ENCODE assay signal across 9 mouse cellular contexts in the genomic region with DNA sequence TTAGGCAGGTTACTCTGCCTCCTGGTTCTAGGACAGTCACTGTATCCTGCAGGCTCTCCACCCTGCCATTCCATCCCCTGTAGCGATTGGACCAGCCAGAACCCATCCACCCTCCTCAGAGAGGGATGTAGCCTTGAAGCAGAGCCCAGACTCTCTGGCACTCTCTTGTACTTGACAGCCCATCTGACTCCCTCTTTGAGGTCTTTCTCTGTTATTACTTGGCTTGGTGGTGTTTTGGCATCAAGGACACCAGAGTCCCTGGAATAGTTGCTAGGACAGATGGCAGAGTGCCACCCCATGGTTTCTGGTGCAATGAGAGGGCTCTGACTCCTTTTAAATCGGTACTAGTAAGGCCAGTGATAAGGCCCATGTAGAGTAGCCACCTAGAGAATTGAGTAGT. TPM values are rescaled to one million over a fixed set of nuclear protein-coding genes. Genes with fewer than 3 reads are reported as not detected.
DNase-seq lines count a peak whose midpoint lies in the region; ATAC-seq lines count a peak whose summit lies in the region.
"Had no signal": no experiment of that assay in that cellular context is flagged by ENCODE, and none has a peak within 500 bp of the region (broad histone marks: within the 10 kb centered on the region; RNA-seq: fewer than 3 reads in every experiment).

No protein-coding gene starts in this region.

- no peak overlapping the region for H3K4me2 ChIP-seq in midbrain, embryonic 14.5 days (ENCODE audit: low read length)
- H3K4me2 ChIP-seq in midbrain, embryonic 15.5 days = no peak overlapping the region

- no peak overlapping the region for H3K9ac ChIP-seq in midbrain, embryonic 14.5 days (replicated peaks; ENCODE audit: low read length)
- no peak overlapping the region for H3K9ac ChIP-seq in midbrain, embryonic 15.5 days

- no peaks in the 10 kb centered on the region for H3K9me3 ChIP-seq in midbrain, embryonic 14.5 days (ENCODE audit: control insufficient read depth, low read length)
- no peaks in the 10 kb centered on the region for H3K9me3 ChIP-seq in midbrain, embryonic 15.5 days

- 86% methylated on average over 2 of the region's 2 CpGs for WGBS in midbrain, embryonic 14.5 days
- 86% methylated on average over 2 of the region's 2 CpGs for WGBS in midbrain, embryonic 15.5 days

- DNase-seq in gastrocnemius, postnatal 14 days = peak; percentile 38
- no peak for DNase-seq in gastrocnemius, adult 8-10 months (ENCODE audit: low spot score in 2 of 2)
- peak; percentile 20 for DNase-seq in midbrain, embryonic 14.5 days
- peak; percentile 59 for DNase-seq in cerebellum, adult 8-10 months
- peak; percentile 25 for DNase-seq in lung, postnatal 36 days
- DNase-seq in urinary bladder, postnatal 10 days (ENCODE audit: low spot score) = no peak

- H3K27ac ChIP-seq in midbrain, embryonic 14.5 days (replicated peaks; ENCODE audit: low read depth, low read length) = no peak overlapping the region
- no peak overlapping the region for H3K27ac ChIP-seq in midbrain, embryonic 15.5 days

- intact Hi-C loops in gastrocnemius, postnatal 14 days (cut with DNase I; ENCODE audit: low total_unique reads) = no loop called here

- no peaks in the 10 kb centered on the region for H3K27me3 ChIP-seq in midbrain, embryonic 14.5 days (ENCODE audit: control insufficient read depth, insufficient read depth, low read length)
- H3K27me3 ChIP-seq in midbrain, embryonic 15.5 days (replicated peaks) = no peaks in the 10 kb centered on the region

- H3K4me1 ChIP-seq in midbrain, embryonic 14.5 days (ENCODE audit: control insufficient read depth, insufficient read depth, low read length) = no peaks in the 10 kb centered on the region
- no peaks in the 10 kb centered on the region for H3K4me1 ChIP-seq in midbrain, embryonic 15.5 days

- no peak for ATAC-seq in midbrain, embryonic 14.5 days (ENCODE audit: low FRiP score, low TSS enrichment)
- no peak; the same call in 1 of the 2 replicates for ATAC-seq in midbrain, embryonic 15.5 days (replicated peaks)
- ATAC-seq in erythroid progenitor cell, adult 5-6 weeks (replicated peaks; ENCODE audit: low FRiP score, poor library complexity, severe bottlenecking) = no peak

- peaks cover 37% of the 10 kb centered on the region for H3K36me3 ChIP-seq in midbrain, embryonic 14.5 days (ENCODE audit: control insufficient read depth, insufficient read depth, low read length)
- H3K36me3 ChIP-seq in midbrain, embryonic 15.5 days (replicated peaks) = peaks cover 27% of the 10 kb centered on the region; the same call in 1 of the 2 replicates

- no peak overlapping the region for H3K4me3 ChIP-seq in midbrain, embryonic 14.5 days (replicated peaks; ENCODE audit: low read depth, low read length)
- H3K4me3 ChIP-seq in midbrain, embryonic 15.5 days = no peak overlapping the region

RNA-seq across cellular contexts. Expression of gene Wdr86, which starts 17.3 kb away (rescaled TPM):
- total RNA-seq in gastrocnemius, postnatal 14 days (2021) = under 1 TPM; 0.07 to 0.35 TPM
- under 1 TPM in 1 of 4 experiments, not detected in 3; 0.18 TPM for total RNA-seq in gastrocnemius, adult 8-10 months (2022)
- polyA plus RNA-seq in midbrain, embryonic 14.5 days (2014; fragmentation: Nextera tagmentation; extraction: Ambion mirVana) = 2.0 and 5.6 TPM in 2 replicates
- 6.7 and 8.6 TPM in 2 replicates for polyA plus RNA-seq in midbrain, embryonic 15.5 days (2015; fragmentation: Nextera tagmentation; extraction: Ambion mirVana)
- not detected in 2 replicates for total RNA-seq in erythroid progenitor cell, adult 5-6 weeks (2015; ENCODE audit: low replicate concordance)
- total RNA-seq in erythroid progenitor cell, adult 5-6 weeks (2017; ENCODE audit: low replicate concordance) = 5.4 TPM in 1 of 2 replicates, not detected in the other

RNA-seq across cellular contexts. Expression of gene Nub1, which starts 27.9 kb away (rescaled TPM):
- total RNA-seq in gastrocnemius, postnatal 14 days (2021) = 10 to 100 TPM; 21.7 to 23.6 TPM
- total RNA-seq in gastrocnemius, adult 8-10 months (2022) = 10 to 100 TPM; 30.6 to 36.8 (median 34.1) TPM
- polyA plus RNA-seq in midbrain, embryonic 14.5 days (2014; fragmentation: Nextera tagmentation; extraction: Ambion mirVana) = 42.3 and 54.1 TPM in 2 replicates
- polyA plus RNA-seq in midbrain, embryonic 15.5 days (2015; fragmentation: Nextera tagmentation; extraction: Ambion mirVana) = 47.5 and 48.7 TPM in 2 replicates
- 25.2 and 25.6 TPM in 2 replicates for total RNA-seq in erythroid progenitor cell, adult 5-6 weeks (2015; ENCODE audit: low replicate concordance)
- total RNA-seq in erythroid progenitor cell, adult 5-6 weeks (2017; ENCODE audit: low replicate concordance) = 24.0 and 29.8 TPM in 2 replicates

RNA-seq across cellular contexts. Expression of gene Crygn, which starts 44.6 kb away (rescaled TPM):
- total RNA-seq in gastrocnemius, postnatal 14 days (2021) = 1 to 10 TPM in 1 of 2 experiments, not detected in 1; 1.7 TPM
- total RNA-seq in gastrocnemius, adult 8-10 months (2022) = not detected
- polyA plus RNA-seq in midbrain, embryonic 14.5 days (2014; fragmentation: Nextera tagmentation; extraction: Ambion mirVana) = 1.6 TPM in 1 of 2 replicates, not detected in the other
- polyA plus RNA-seq in midbrain, embryonic 15.5 days (2015; fragmentation: Nextera tagmentation; extraction: Ambion mirVana) = 1.7 and 2.5 TPM in 2 replicates
- 21.8 TPM in 1 of 2 replicates, not detected in the other for total RNA-seq in erythroid progenitor cell, adult 5-6 weeks (2015; ENCODE audit: low replicate concordance)
- not detected in 2 replicates for total RNA-seq in erythroid progenitor cell, adult 5-6 weeks (2017; ENCODE audit: low replicate concordance)
- total RNA-seq: gastrocnemius, postnatal 4 days had no signal

Comparison
In these comparisons a context has a peak if more than half of its experiments do, and no peak if none do; other contexts are left out.
1. DNase-seq: peak in gastrocnemius, postnatal 14 days (single experiment), midbrain, embryonic 14.5 days (single experiment), cerebellum, adult 8-10 months (single experiment) and lung, postnatal 36 days (single experiment); none in gastrocnemius, adult 8-10 months (0 of 2) and urinary bladder, postnatal 10 days (single experiment).